ENCODE assay signal across 35 mouse cellular contexts in the genomic region with DNA sequence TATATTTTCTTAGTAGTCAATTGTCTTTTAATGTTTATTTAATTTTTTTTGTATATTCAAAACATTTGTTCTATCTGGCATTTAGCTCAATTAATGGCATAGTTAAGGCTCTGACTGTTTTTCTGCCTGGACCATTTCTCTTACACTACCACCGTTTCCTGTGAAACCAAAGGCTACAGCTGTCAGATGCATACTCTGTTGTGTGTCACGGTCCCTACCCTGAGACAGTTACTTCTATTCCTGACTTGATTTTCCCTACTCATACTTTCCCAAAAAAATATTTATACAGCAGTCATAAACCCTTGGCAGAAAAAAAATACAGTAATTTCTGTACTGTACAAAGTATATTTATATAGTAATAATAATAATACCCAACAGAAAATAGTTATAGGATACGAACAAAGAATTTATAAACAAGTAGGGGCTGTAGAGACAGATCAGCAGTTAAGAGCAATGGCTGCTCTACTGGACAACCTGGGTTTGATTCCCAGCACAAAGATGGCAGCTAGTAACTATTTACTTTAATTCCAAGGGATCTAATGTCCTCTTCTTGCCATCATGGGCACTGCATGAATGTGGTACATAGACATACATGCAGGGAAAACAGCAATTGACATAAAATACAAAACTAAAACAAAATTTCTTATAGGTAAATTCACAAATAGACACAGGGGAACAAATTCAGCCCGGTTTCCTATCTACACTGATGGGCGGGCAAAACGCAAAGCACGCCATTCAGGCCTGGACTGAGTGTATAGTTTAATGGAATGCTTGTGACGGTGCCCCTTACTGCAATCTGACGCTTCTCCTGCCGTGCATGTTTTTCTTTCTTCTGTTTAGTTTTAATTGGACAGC.
"Had no signal": no experiment of that assay in that cellular context is flagged by ENCODE, and none has a peak within 500 bp of the region (broad histone marks: within the 10 kb centered on the region; RNA-seq: fewer than 3 reads in every experiment).

No protein-coding gene starts in this region.

- H3K9ac ChIP-seq: heart, embryonic 12.5 days; heart, embryonic 13.5 days; heart, embryonic 15.5 days; hindbrain, embryonic 12.5 days; hindbrain, embryonic 13.5 days; hindbrain, embryonic 14.5 days; hindbrain, embryonic 15.5 days; intestine, embryonic 15.5 days; kidney, embryonic 15.5 days had no signal

- DNase-seq: heart, postnatal 10 days; heart, postnatal 14 days; heart, postnatal 36 days; heart, postnatal 4 days; kidney, adult 11 months; kidney, adult 18-20 months; kidney, adult 2 months; kidney, adult 8-10 months; kidney, adult 9 months; kidney, postnatal 10 days; kidney, postnatal 14 days; kidney, postnatal 25 days; kidney, postnatal 36 days; kidney, postnatal 4 days; layer of hippocampus, adult 9-11 months; layer of hippocampus, postnatal 36 days had no signal

- H3K27me3 ChIP-seq: heart, embryonic 12.5 days; heart, embryonic 13.5 days; heart, embryonic 15.5 days; hindbrain, embryonic 12.5 days; hindbrain, embryonic 13.5 days; hindbrain, embryonic 15.5 days; intestine, embryonic 15.5 days; kidney, embryonic 15.5 days had no signal

- H3K9me3 ChIP-seq: heart, embryonic 10.5 days; heart, embryonic 12.5 days; heart, embryonic 13.5 days; heart, embryonic 15.5 days; hindbrain, embryonic 10.5 days; hindbrain, embryonic 12.5 days; hindbrain, embryonic 13.5 days; hindbrain, embryonic 15.5 days; intestine, embryonic 15.5 days; kidney, embryonic 15.5 days had no signal

- H3K4me3 ChIP-seq: heart, embryonic 10.5 days; heart, embryonic 12.5 days; heart, embryonic 13.5 days; heart, embryonic 15.5 days; hindbrain, embryonic 10.5 days; hindbrain, embryonic 12.5 days; hindbrain, embryonic 13.5 days; hindbrain, embryonic 15.5 days; intestine, embryonic 15.5 days; kidney, embryonic 15.5 days; layer of hippocampus, adult 2 months; left cerebral cortex, adult 2 months had no signal

- H3K27ac ChIP-seq: heart, embryonic 10.5 days; heart, embryonic 13.5 days; heart, embryonic 15.5 days; hindbrain, embryonic 10.5 days; hindbrain, embryonic 12.5 days; hindbrain, embryonic 13.5 days; hindbrain, embryonic 14.5 days; hindbrain, embryonic 15.5 days; hindbrain, postnatal 0 days; intestine, embryonic 15.5 days; kidney, embryonic 15.5 days; kidney, postnatal 0 days; layer of hippocampus, adult 2 months; left cerebral cortex, adult 2 months had no signal

- H3K4me2 ChIP-seq: heart, embryonic 12.5 days; heart, embryonic 13.5 days; heart, embryonic 15.5 days; hindbrain, embryonic 12.5 days; hindbrain, embryonic 13.5 days; hindbrain, embryonic 14.5 days; hindbrain, embryonic 15.5 days; intestine, embryonic 15.5 days; kidney, embryonic 15.5 days had no signal

- ATAC-seq: hindbrain, embryonic 16.5 days; hindbrain, postnatal 0 days; inflammation-experienced regulatory T-cells, adult 6 months; intestine, embryonic 15.5 days; intestine, embryonic 16.5 days; intestine, postnatal 0 days had no signal

- H3K4me1 ChIP-seq: heart, embryonic 10.5 days; heart, embryonic 12.5 days; heart, embryonic 13.5 days; heart, embryonic 15.5 days; hindbrain, embryonic 10.5 days; hindbrain, embryonic 12.5 days; hindbrain, embryonic 13.5 days; hindbrain, embryonic 15.5 days; intestine, embryonic 15.5 days; kidney, embryonic 15.5 days had no signal
